Mouse (Mus musculus): ENCODE measurements around the gene Pola1. TPM values are rescaled to one million over a fixed set of nuclear protein-coding genes. Genes with fewer than 3 reads are reported as not detected.

Gene Pola1
- polyA plus RNA-seq (2015; fragmentation: Nextera tagmentation; extraction: Ambion mirVana), result 3.0 and 3.5 TPM in 2 replicates

- peak within 1 kb of the TSS; percentile 56 for H3K4me3 ChIP-seq (ENCODE audit: low read depth, low read length)
- no peak for TF ChIP-seq CTCF (IDR thresholded peaks at IDR 0.05; ENCODE audit: low read depth)
- peak within 1 kb of the TSS; percentile 48 for H3K9ac ChIP-seq (ENCODE audit: low read depth, low read length)
- 19% methylated on average over 53 of the region's 53 CpGs for WGBS
- no peaks in the 10 kb centered on the region for H3K4me1 ChIP-seq (replicated peaks; ENCODE audit: control insufficient read depth, insufficient read depth, low read length)
- H3K4me2 ChIP-seq (replicated peaks; ENCODE audit: low read depth), result peak within 1 kb of the TSS; percentile 63
- no peaks in the 10 kb centered on the region for H3K36me3 ChIP-seq (ENCODE audit: control insufficient read depth, insufficient read depth)
- peak; percentile 99 for ATAC-seq
- peak within 1 kb of the TSS; percentile 50; the same call in 1 of the 2 replicates for H3K27ac ChIP-seq (ENCODE audit: low read depth, low read length)
- H3K9me3 ChIP-seq (ENCODE audit: control insufficient read depth), result no peaks in the 10 kb centered on the region
- no peaks in the 10 kb centered on the region for H3K27me3 ChIP-seq (replicated peaks; ENCODE audit: control insufficient read depth, insufficient read depth, low read length)
Observed at GRCm38 (mm10) chrX:93631657-93632449, at the start of gene Pola1. Pola1 (minus strand) TSS chrX:93632155.

GRCm38 (mm10) chrX:93676228-93676627 is 44.3 kb upstream of the Pola1 start:
- H3K4me2 ChIP-seq (replicated peaks; ENCODE audit: low read depth), result no peak overlapping the region
- H3K9ac ChIP-seq (ENCODE audit: low read depth, low read length), result no peak overlapping the region
- no peaks in the 10 kb centered on the region for H3K4me1 ChIP-seq (replicated peaks; ENCODE audit: control insufficient read depth, insufficient read depth, low read length)
- H3K36me3 ChIP-seq (ENCODE audit: control insufficient read depth, insufficient read depth), result no peaks in the 10 kb centered on the region
- TF ChIP-seq CTCF (IDR thresholded peaks at IDR 0.05; ENCODE audit: low read depth), result no peak
- H3K27ac ChIP-seq (ENCODE audit: low read depth, low read length), result no peak overlapping the region
- H3K27me3 ChIP-seq (replicated peaks; ENCODE audit: control insufficient read depth, insufficient read depth, low read length), result peaks cover 4% of the 10 kb centered on the region; the same call in 1 of the 2 replicates
- no peak for ATAC-seq
- no peak overlapping the region for H3K4me3 ChIP-seq (ENCODE audit: low read depth, low read length)
- H3K9me3 ChIP-seq (ENCODE audit: control insufficient read depth), result no peaks in the 10 kb centered on the region
- 63% methylated on average over 2 of the region's 2 CpGs for WGBS

GRCm38 (mm10) chrX:93674836-93675795 is 43.2 kb upstream of the Pola1 start:
- H3K27ac ChIP-seq (ENCODE audit: low read depth, low read length), result no peak overlapping the region
- 15% methylated on average over 19 of the region's 19 CpGs for WGBS

GRCm38 (mm10) chrX:93674432-93674831 is 42.5 kb upstream of the Pola1 start:
- no peaks in the 10 kb centered on the region for H3K36me3 ChIP-seq (ENCODE audit: control insufficient read depth, insufficient read depth)
- H3K4me2 ChIP-seq (replicated peaks; ENCODE audit: low read depth), result peak overlapping the region; percentile 54
- H3K4me3 ChIP-seq (ENCODE audit: low read depth, low read length), result no peak overlapping the region
- H3K27ac ChIP-seq (ENCODE audit: low read depth, low read length), result no peak overlapping the region
- no peak overlapping the region for H3K9ac ChIP-seq (ENCODE audit: low read depth, low read length)
- no peak for ATAC-seq
- H3K9me3 ChIP-seq (ENCODE audit: control insufficient read depth), result no peaks in the 10 kb centered on the region
- WGBS, result 46% methylated on average over 3 of the region's 3 CpGs
- H3K4me1 ChIP-seq (replicated peaks; ENCODE audit: control insufficient read depth, insufficient read depth, low read length), result no peaks in the 10 kb centered on the region
- H3K27me3 ChIP-seq (replicated peaks; ENCODE audit: control insufficient read depth, insufficient read depth, low read length), result peaks cover 4% of the 10 kb centered on the region; the same call in 1 of the 2 replicates
- TF ChIP-seq CTCF (IDR thresholded peaks at IDR 0.05; ENCODE audit: low read depth), result no peak

More at GRCm38 (mm10) chrX:93674836-93675795, 43.2 kb upstream of the Pola1 start:
- Histone ChIP-seq H3K9me3 (ENCODE audit: control insufficient read depth) (no peaks in the 10 kb centered on the region), H3K4me3 (ENCODE audit: low read depth, low read length) (peak overlapping the region; percentile 21), H3K36me3 (ENCODE audit: control insufficient read depth, insufficient read depth) (no peaks in the 10 kb centered on the region), H3K27me3 (replicated peaks; ENCODE audit: control insufficient read depth, insufficient read depth, low read length) (peaks cover 4% of the 10 kb centered on the region; the same call in 1 of the 2 replicates), H3K9ac (ENCODE audit: low read depth, low read length) (no peak overlapping the region), H3K4me2 (replicated peaks; ENCODE audit: low read depth) (peak overlapping the region; percentile 54), H3K4me1 (replicated peaks; ENCODE audit: control insufficient read depth, insufficient read depth, low read length) (no peaks in the 10 kb centered on the region)
- peak; percentile 78 for ATAC-seq
- TF ChIP-seq CTCF (IDR thresholded peaks at IDR 0.05; ENCODE audit: low read depth), result no peak

- no peaks in the 10 kb centered on the region for H3K4me1 ChIP-seq (replicated peaks; ENCODE audit: control insufficient read depth, insufficient read depth, low read length)
- H3K27me3 ChIP-seq (replicated peaks; ENCODE audit: control insufficient read depth, insufficient read depth, low read length), result no peaks in the 10 kb centered on the region
- no peak overlapping the region for H3K9ac ChIP-seq (ENCODE audit: low read depth, low read length)
- ATAC-seq, result no peak
- H3K36me3 ChIP-seq (ENCODE audit: control insufficient read depth, insufficient read depth), result no peaks in the 10 kb centered on the region
- no peak overlapping the region for H3K4me2 ChIP-seq (replicated peaks; ENCODE audit: low read depth)
- no peak overlapping the region for H3K27ac ChIP-seq (ENCODE audit: low read depth, low read length)
- no peak overlapping the region for H3K4me3 ChIP-seq (ENCODE audit: low read depth, low read length)
- 57% methylated on average over 4 of the region's 4 CpGs for WGBS
- H3K9me3 ChIP-seq (ENCODE audit: control insufficient read depth), result no peaks in the 10 kb centered on the region
- TF ChIP-seq CTCF (IDR thresholded peaks at IDR 0.05; ENCODE audit: low read depth), result no peak
Observed at GRCm38 (mm10) chrX:93664787-93665186, 32.8 kb upstream of the Pola1 start.
